Mouse (Mus musculus): ENCODE data around the gene Nt5c3b. TPM values are rescaled to one million over a fixed set of nuclear protein-coding genes. Genes with fewer than 3 reads are reported as not detected.

Nt5c3b gene
- polyA plus RNA-seq, 1 experiment from 2014 or later: 38.3 TPM

- 89% methylated on average over 10 of the region's 10 CpGs for WGBS (ENCODE audit: insufficient replicate concordance)
- H3K27ac ChIP-seq: no peak overlapping the region
- H3K36me3 ChIP-seq: peaks cover 53% of the 10 kb centered on the region
- H3K9me3 ChIP-seq (replicated peaks): no peaks in the 10 kb centered on the region
- no peak overlapping the region for H3K4me3 ChIP-seq
- H3K27me3 ChIP-seq (replicated peaks): no peaks in the 10 kb centered on the region
- no peak for ATAC-seq
- H3K9ac ChIP-seq: no peak overlapping the region
- H3K4me1 ChIP-seq: peaks cover 24% of the 10 kb centered on the region
- no peak overlapping the region for H3K4me2 ChIP-seq
Observed at GRCm38 (mm10) chr11:100462699-100463098, 21.1 kb upstream of the Nt5c3b start.

DNA sequence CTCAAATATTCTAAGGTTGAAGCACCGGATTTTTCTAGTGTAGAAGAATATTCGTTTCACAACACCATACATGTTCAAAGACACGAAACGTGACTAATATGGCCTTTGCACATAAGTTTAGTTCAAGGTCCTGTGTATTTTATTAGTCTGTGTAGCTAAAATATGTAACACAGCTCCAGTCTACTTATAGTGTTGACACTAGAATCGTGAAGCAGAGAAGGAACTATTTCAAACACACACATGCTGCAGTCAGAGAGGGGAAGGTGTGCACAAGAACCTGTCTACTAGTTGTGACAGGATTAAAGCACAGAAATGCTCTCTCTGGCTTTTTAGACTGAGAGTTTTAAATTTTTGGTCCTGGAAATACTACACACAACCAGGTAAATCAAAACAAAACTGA is 16.1 kb upstream of the Nt5c3b start:
- H3K4me1 ChIP-seq: no peaks in the 10 kb centered on the region
- no peak overlapping the region for H3K4me2 ChIP-seq
- no peaks in the 10 kb centered on the region for H3K9me3 ChIP-seq (replicated peaks)
- H3K27ac ChIP-seq: no peak overlapping the region
- peaks cover 43% of the 10 kb centered on the region for H3K36me3 ChIP-seq
- H3K9ac ChIP-seq: no peak overlapping the region
- H3K4me3 ChIP-seq: no peak overlapping the region
- WGBS (ENCODE audit: insufficient replicate concordance): 78% methylated on average over 5 of the region's 5 CpGs
- no peaks in the 10 kb centered on the region for H3K27me3 ChIP-seq (replicated peaks)
- no peak for ATAC-seq

- Histone ChIP-seq H3K4me1 (no peaks in the 10 kb centered on the region), H3K36me3 (peaks cover 38% of the 10 kb centered on the region), H3K9me3 (replicated peaks) (no peaks in the 10 kb centered on the region), H3K27me3 (replicated peaks) (no peaks in the 10 kb centered on the region), H3K4me2 (no peak overlapping the region), H3K27ac (no peak overlapping the region), H3K4me3 (no peak overlapping the region), H3K9ac (no peak overlapping the region)
- ATAC-seq: no peak
- WGBS (ENCODE audit: insufficient replicate concordance): 75% methylated on average over 4 of the region's 4 CpGs
Observed at GRCm38 (mm10) chr11:100457247-100457646, 15.6 kb upstream of the Nt5c3b start.

- Histone ChIP-seq H3K9me3 (replicated peaks) (no peaks in the 10 kb centered on the region), H3K4me2 (no peak overlapping the region), H3K36me3 (peaks cover 2% of the 10 kb centered on the region), H3K4me1 (peaks cover 29% of the 10 kb centered on the region), H3K27ac (no peak overlapping the region), H3K27me3 (replicated peaks) (no peaks in the 10 kb centered on the region), H3K4me3 (no peak overlapping the region), H3K9ac (no peak overlapping the region)
- 76% methylated on average over 6 of the region's 6 CpGs for WGBS (ENCODE audit: insufficient replicate concordance)
- no peak for ATAC-seq
Observed at GRCm38 (mm10) chr11:100442625-100443024, 1.0 kb upstream of the Nt5c3b start.

- peak overlapping the region; percentile 98 for H3K4me2 ChIP-seq
- H3K36me3 ChIP-seq: peaks cover 17% of the 10 kb centered on the region
- peak overlapping the region; percentile 57 for H3K27ac ChIP-seq
- ATAC-seq: peak; percentile 93
- peak overlapping the region; percentile 75 for H3K4me3 ChIP-seq
- peaks cover 29% of the 10 kb centered on the region for H3K4me1 ChIP-seq
- H3K9me3 ChIP-seq (replicated peaks): no peaks in the 10 kb centered on the region
- no peaks in the 10 kb centered on the region for H3K27me3 ChIP-seq (replicated peaks)
- WGBS (ENCODE audit: insufficient replicate concordance): 4% methylated on average over 52 of the region's 52 CpGs
- H3K9ac ChIP-seq: peak overlapping the region; percentile 85
Observed at GRCm38 (mm10) chr11:100440691-100441522, 701 bp downstream of the Nt5c3b start.

DNA sequence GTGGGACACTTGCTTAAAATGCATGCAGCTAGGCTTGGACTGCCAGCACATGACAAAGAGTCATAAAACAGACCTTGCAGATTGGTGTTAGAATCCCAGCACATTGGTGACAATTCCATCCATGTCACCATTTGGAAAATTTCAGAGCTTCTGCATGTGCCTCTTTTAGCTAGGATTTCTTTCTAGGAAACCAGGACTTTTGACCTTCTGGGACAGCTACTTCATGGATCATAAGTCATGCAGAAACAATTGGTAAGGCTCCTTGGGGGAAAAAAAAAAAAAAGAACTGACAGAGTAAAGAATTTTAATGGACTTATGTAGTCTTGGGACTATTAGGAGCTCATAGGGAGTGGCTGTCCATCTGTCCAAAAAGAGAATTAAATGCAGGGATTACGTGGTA is 3.7 kb downstream of the Nt5c3b start:
- Histone ChIP-seq H3K27ac (no peak overlapping the region), H3K4me3 (no peak overlapping the region), H3K4me2 (no peak overlapping the region), H3K36me3 (peaks cover 33% of the 10 kb centered on the region), H3K4me1 (peaks cover 29% of the 10 kb centered on the region), H3K27me3 (replicated peaks) (no peaks in the 10 kb centered on the region), H3K9ac (no peak overlapping the region), H3K9me3 (replicated peaks) (no peaks in the 10 kb centered on the region)
- WGBS (ENCODE audit: insufficient replicate concordance): 71% methylated on average over 1 of the region's 1 CpGs
- ATAC-seq: no peak

GRCm38 (mm10) chr11:100435678-100436246 is 5.8 kb downstream of the Nt5c3b start:
- no peaks in the 10 kb centered on the region for H3K27me3 ChIP-seq (replicated peaks)
- H3K4me2 ChIP-seq: no peak overlapping the region
- WGBS (ENCODE audit: insufficient replicate concordance): 78% methylated on average over 9 of the region's 9 CpGs
- no peak overlapping the region for H3K27ac ChIP-seq
- no peak overlapping the region for H3K4me3 ChIP-seq
- peaks cover 21% of the 10 kb centered on the region for H3K4me1 ChIP-seq
- H3K9ac ChIP-seq: no peak overlapping the region
- no peak for ATAC-seq
- H3K36me3 ChIP-seq: peaks cover 40% of the 10 kb centered on the region
- no peaks in the 10 kb centered on the region for H3K9me3 ChIP-seq (replicated peaks)

GRCm38 (mm10) chr11:100432002-100432401 is 9.6 kb downstream of the Nt5c3b start:
- peaks cover 44% of the 10 kb centered on the region for H3K36me3 ChIP-seq
- no peak for ATAC-seq
- no peak overlapping the region for H3K9ac ChIP-seq
- no peaks in the 10 kb centered on the region for H3K9me3 ChIP-seq (replicated peaks)
- H3K27me3 ChIP-seq (replicated peaks): no peaks in the 10 kb centered on the region
- H3K4me1 ChIP-seq: peaks cover 5% of the 10 kb centered on the region; the same call in 1 of the 2 replicates
- no peak overlapping the region for H3K27ac ChIP-seq
- no peak overlapping the region for H3K4me3 ChIP-seq
- WGBS (ENCODE audit: insufficient replicate concordance): 69% methylated on average over 5 of the region's 5 CpGs
- no peak overlapping the region for H3K4me2 ChIP-seq

GRCm38 (mm10) chr11:100430052-100430451 is 11.6 kb downstream of the Nt5c3b start:
- Histone ChIP-seq H3K36me3 (peaks cover 26% of the 10 kb centered on the region), H3K9ac (no peak overlapping the region), H3K9me3 (replicated peaks) (no peaks in the 10 kb centered on the region), H3K4me3 (no peak overlapping the region), H3K4me2 (no peak overlapping the region), H3K4me1 (peaks cover 18% of the 10 kb centered on the region), H3K27me3 (replicated peaks) (no peaks in the 10 kb centered on the region), H3K27ac (no peak overlapping the region)
- ATAC-seq: no peak
- 86% methylated on average over 7 of the region's 7 CpGs for WGBS (ENCODE audit: insufficient replicate concordance)

- ATAC-seq: no peak
- 63% methylated on average over 9 of the region's 9 CpGs for WGBS (ENCODE audit: insufficient replicate concordance)
Observed at GRCm38 (mm10) chr11:100428612-100429199, 12.9 kb downstream of the Nt5c3b start.

DNA sequence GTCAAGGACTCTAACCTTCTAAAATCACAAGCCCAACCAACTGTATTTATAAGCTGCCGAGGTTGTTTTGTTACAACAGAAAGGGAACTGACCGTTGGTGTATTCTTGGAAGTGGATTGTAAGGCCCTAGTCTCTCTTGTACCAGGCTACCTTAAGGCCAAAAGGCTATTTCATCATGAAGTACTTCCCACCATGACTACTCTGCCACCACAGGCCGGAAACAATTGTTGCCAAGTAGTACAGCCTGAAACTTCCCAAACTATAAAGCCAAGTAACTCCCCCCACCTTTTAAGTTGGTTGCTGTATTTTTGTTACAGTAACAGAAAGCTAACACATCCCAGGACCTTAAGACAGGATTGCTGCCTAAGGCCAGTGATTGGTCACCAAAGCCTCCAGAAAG is 14.8 kb downstream of the Nt5c3b start:
- Histone ChIP-seq H3K27me3 (replicated peaks) (no peaks in the 10 kb centered on the region), H3K4me2 (no peak overlapping the region), H3K9me3 (replicated peaks) (no peaks in the 10 kb centered on the region), H3K4me1 (peaks cover 13% of the 10 kb centered on the region), H3K27ac (no peak overlapping the region), H3K9ac (no peak overlapping the region), H3K36me3 (peaks cover 21% of the 10 kb centered on the region), H3K4me3 (no peak overlapping the region)
- ATAC-seq: no peak
- 66% methylated on average over 3 of the region's 3 CpGs for WGBS (ENCODE audit: insufficient replicate concordance)

More at GRCm38 (mm10) chr11:100428612-100429199, 12.9 kb downstream of the Nt5c3b start:
- Histone ChIP-seq H3K27me3 (replicated peaks) (no peaks in the 10 kb centered on the region), H3K4me1 (peaks cover 18% of the 10 kb centered on the region), H3K36me3 (peaks cover 28% of the 10 kb centered on the region), H3K4me2 (no peak overlapping the region), H3K27ac (no peak overlapping the region), H3K9me3 (replicated peaks) (no peaks in the 10 kb centered on the region), H3K9ac (no peak overlapping the region), H3K4me3 (no peak overlapping the region)

GRCm38 (mm10) chr11:100425851-100426250 is 15.8 kb downstream of the Nt5c3b start:
- no peak overlapping the region for H3K27ac ChIP-seq
- H3K4me3 ChIP-seq: no peak overlapping the region
- no peaks in the 10 kb centered on the region for H3K27me3 ChIP-seq (replicated peaks)
- H3K36me3 ChIP-seq: peaks cover 18% of the 10 kb centered on the region
- peak; percentile 77 for ATAC-seq
- no peaks in the 10 kb centered on the region for H3K9me3 ChIP-seq (replicated peaks)
- H3K9ac ChIP-seq: no peak overlapping the region
- 22% methylated on average over 7 of the region's 7 CpGs for WGBS (ENCODE audit: insufficient replicate concordance)
- H3K4me1 ChIP-seq: peaks cover 13% of the 10 kb centered on the region
- H3K4me2 ChIP-seq: no peak overlapping the region
